Mouse (Mus musculus): ENCODE measurements at regions not wholly inside any gene's neighbourhood (a gene's known extent, or its start where the extent isn't known, plus 50 kb on each side); places are given as distances from the start of the nearest gene placed in this dataset.
"Not testable (repeated sequence)": the region's sequence is repeated elsewhere in the genome, so short reads cannot be mapped to it uniquely, and the experiment has no call there.

DNA sequence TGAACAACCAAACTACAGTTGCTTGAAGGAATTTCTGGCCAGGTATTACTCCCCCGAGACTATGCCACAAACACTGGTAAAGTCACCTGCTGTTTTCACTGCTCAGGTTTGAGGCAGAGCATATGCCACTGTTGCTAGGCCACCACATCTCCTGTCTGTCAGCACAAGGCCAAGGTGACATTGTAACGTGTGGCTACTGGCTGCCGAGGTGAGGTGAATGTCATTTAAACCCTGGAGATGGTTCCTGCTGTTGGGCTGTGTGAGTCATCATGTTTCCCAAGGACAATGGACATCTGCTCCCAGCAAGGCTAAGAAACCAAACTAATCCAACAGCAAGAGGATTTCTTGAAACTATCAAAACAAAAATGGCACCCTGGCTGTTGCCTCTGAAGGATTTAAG is 67.2 kb upstream of the Zcchc2 start:
- Histone ChIP-seq H3K4me1 (replicated peaks) (peaks cover 3% of the 10 kb centered on the region; the same call in 1 of the 2 replicates), H3K36me3 (no peaks in the 10 kb centered on the region), H3K27me3 (no peaks in the 10 kb centered on the region), H3K4me2 (no peak overlapping the region), H3K4me3 (no peak overlapping the region), H3K9ac (no peak overlapping the region), H3K9me3 (replicated peaks) (no peaks in the 10 kb centered on the region), H3K27ac (no peak overlapping the region)
- WGBS, result 46% methylated on average over 3 of the region's 3 CpGs
- no peak for ATAC-seq (replicated peaks; ENCODE audit: insufficient number of reproducible peaks, insufficient read depth, low FRiP score, low read depth)

DNA sequence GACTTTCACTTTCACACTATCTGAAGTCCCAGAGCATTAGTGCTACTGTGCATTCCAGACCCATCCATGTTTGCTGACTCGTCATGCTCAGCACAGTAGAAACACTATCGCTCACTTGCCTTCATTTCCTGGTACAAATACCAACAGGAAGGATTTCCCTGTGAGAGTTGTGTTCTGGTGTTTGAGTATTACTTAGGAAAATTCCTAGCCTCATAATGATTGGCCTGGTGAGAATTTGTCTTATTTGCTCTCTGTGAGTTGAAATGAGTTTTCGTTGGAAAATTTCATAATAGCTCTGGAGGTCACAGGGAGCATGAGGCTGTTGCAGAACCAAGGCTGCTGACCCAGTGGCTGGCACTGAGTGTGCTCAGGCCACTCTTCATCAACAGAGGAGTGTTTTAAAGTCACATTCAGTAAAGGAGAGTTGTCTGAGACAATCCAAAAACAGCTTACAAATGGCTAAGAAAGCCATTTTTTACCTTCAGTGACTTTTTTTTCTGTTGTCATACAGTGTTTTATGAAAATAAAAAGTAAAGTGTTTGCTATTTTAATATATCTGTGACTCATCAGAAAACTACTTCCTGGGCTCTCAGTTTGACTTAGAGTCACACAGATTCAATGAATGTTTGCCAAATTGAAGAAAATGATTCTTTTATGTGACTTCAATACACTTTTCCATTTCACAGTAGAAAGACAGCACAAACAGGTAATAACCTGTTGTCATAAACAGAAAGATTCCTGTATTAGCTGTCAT is 64.4 kb upstream of the Zcchc2 start:
- Histone ChIP-seq H3K9me3 (replicated peaks) (no peaks in the 10 kb centered on the region), H3K4me1 (replicated peaks) (peaks cover 3% of the 10 kb centered on the region; the same call in 1 of the 2 replicates), H3K27me3 (no peaks in the 10 kb centered on the region), H3K27ac (no peak overlapping the region), H3K36me3 (no peaks in the 10 kb centered on the region), H3K4me2 (no peak overlapping the region), H3K4me3 (no peak overlapping the region), H3K9ac (no peak overlapping the region)
- 63% methylated on average over 3 of the region's 3 CpGs for WGBS
- no peak for ATAC-seq (replicated peaks; ENCODE audit: insufficient number of reproducible peaks, insufficient read depth, low FRiP score, low read depth)

- WGBS, result 91% methylated on average over 2 of the region's 2 CpGs
- no peak overlapping the region for H3K4me2 ChIP-seq
- ATAC-seq (replicated peaks; ENCODE audit: insufficient number of reproducible peaks, insufficient read depth, low FRiP score, low read depth), result no peak
Measured at GRCm38 (mm10) chr1:105926871-105927270, 63.3 kb upstream of the Zcchc2 start.

GRCm38 (mm10) chr1:105930841-105931240 is 59.4 kb upstream of the Zcchc2 start:
- no peak overlapping the region for H3K4me2 ChIP-seq
- no peak overlapping the region for H3K9ac ChIP-seq
- no peaks in the 10 kb centered on the region for H3K9me3 ChIP-seq (replicated peaks)
- H3K4me1 ChIP-seq (replicated peaks), result no peaks in the 10 kb centered on the region
- ATAC-seq (replicated peaks; ENCODE audit: insufficient number of reproducible peaks, insufficient read depth, low FRiP score, low read depth), result no peak
- H3K27me3 ChIP-seq, result no peaks in the 10 kb centered on the region
- H3K36me3 ChIP-seq, result no peaks in the 10 kb centered on the region
- no peak overlapping the region for H3K27ac ChIP-seq
- H3K4me3 ChIP-seq, result no peak overlapping the region

More at GRCm38 (mm10) chr1:105926871-105927270, 63.3 kb upstream of the Zcchc2 start:
- Histone ChIP-seq H3K27me3 (no peaks in the 10 kb centered on the region), H3K4me1 (replicated peaks) (peaks cover 3% of the 10 kb centered on the region; the same call in 1 of the 2 replicates), H3K36me3 (no peaks in the 10 kb centered on the region), H3K4me3 (no peak overlapping the region), H3K27ac (no peak overlapping the region), H3K9me3 (replicated peaks) (no peaks in the 10 kb centered on the region), H3K9ac (no peak overlapping the region)

DNA sequence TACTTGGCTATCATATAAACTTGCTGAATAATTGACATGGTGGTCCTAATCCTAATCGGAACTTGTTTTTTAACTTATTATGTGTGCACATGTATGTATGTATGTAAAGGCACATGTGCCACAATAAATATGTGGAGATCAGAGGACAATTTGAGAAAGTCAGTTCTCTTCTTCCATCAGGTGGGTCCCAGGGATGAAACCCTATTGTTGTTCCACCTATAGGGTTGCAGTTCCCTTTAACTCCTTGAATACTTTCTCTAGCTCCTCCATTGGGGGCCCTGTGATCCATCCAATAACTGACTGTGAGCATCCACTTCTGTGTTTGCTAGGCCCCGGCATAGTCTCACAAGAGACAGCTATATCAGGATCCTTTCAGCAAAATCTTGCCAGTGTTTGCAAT is 56.0 kb upstream of the Zcchc2 start:
- WGBS, result 86% methylated on average over 2 of the region's 2 CpGs
- not testable (repeated sequence) for H3K36me3 ChIP-seq; H3K4me2 ChIP-seq; H3K9me3 ChIP-seq (replicated peaks); H3K4me1 ChIP-seq (replicated peaks); H3K27me3 ChIP-seq; H3K27ac ChIP-seq; ATAC-seq (replicated peaks; ENCODE audit: insufficient number of reproducible peaks, insufficient read depth, low FRiP score, low read depth); H3K9ac ChIP-seq; H3K4me3 ChIP-seq
